Mouse (Mus musculus) cortical plate, adult 2 months (tissue): ENCODE data around the gene Sars. TPM values are rescaled to one million over a fixed set of nuclear protein-coding genes. Genes with fewer than 3 reads are reported as not detected.

Experiments used
- H3K27ac ChIP-seq: fragments of 200-500 bp; 2 replicates; pipeline ENCODE4 v1.5.1; 2012; ENCODE audit warnings: low read length, control low read depth, inconsistent platforms; ENCODE audit not compliant: insufficient read depth
- H3K4me1 ChIP-seq: fragments of 200-500 bp; 2 replicates; pipeline ENCODE4 v1.6.1; 2011; ENCODE audit warnings: low read length; ENCODE audit not compliant: control insufficient read depth, insufficient read depth
- H3K4me3 ChIP-seq: fragments of 200-500 bp; 2 replicates; pipeline ENCODE4 v1.5.1; 2011; ENCODE audit warnings: mild to moderate bottlenecking, low read length, control low read depth; ENCODE audit not compliant: insufficient read depth
- CTCF ChIP-seq: fragments of 200-500 bp; IDR thresholded peaks from 2 replicates; pipeline ENCODE4 v1.5.1; 2011; ENCODE audit warnings: mild to moderate bottlenecking, control low read depth, low read length; ENCODE audit not compliant: insufficient read depth; ENCODE audit errors: extremely low read depth
- POLR2A ChIP-seq: fragments of 200-500 bp; IDR thresholded peaks from 2 replicates; pipeline ENCODE4 v1.6.1; 2011; ENCODE audit warnings: mild to moderate bottlenecking, low read length, control low read depth; ENCODE audit not compliant: insufficient read depth; ENCODE audit errors: extremely low read depth
- polyA plus RNA-seq: library from polyadenylated mRNA; depleted of rRNA; stranded (reverse); fragments of >200 nt; gene quantifications from 2 replicates; pipeline ENCODE4 v1.2.3, GENCODE M21; 2012

Gene Sars
- polyA plus RNA-seq, 1 experiment, result 188 TPM

DNA sequence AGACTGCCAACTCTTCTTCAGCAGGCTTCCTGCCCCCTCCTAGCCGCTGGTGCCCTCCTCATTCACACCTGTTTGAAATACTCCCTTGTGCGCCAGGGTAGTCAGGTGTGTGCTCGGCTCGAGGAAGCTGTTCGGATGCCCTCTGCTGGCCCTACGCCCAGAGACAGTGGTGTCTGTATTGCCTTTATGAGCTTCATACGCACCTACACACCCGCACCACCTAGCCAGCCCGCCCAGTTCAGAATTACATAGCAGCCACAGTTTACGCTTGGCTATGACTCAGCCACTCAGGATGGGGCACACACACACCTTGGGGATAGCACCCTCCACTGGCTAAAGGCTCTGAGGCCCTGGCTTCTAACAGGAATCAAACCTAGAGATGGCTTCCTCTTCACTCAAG lies 13.9 kb upstream of the Sars start:
- TF ChIP-seq POLR2A (no peak), CTCF (no peak)
- no peaks in the 10 kb centered on the region for H3K4me1 ChIP-seq
- H3K4me3 ChIP-seq, result no peak overlapping the region
- H3K27ac ChIP-seq, result no peak overlapping the region

GRCm38 (mm10) chr3:108458380-108458779 lies 13.4 kb upstream of the Sars start:
- no peak overlapping the region for H3K4me3 ChIP-seq
- H3K4me1 ChIP-seq, result no peaks in the 10 kb centered on the region
- no peak for TF ChIP-seq CTCF
- no peak for TF ChIP-seq POLR2A
- no peak overlapping the region for H3K27ac ChIP-seq

- no peak for TF ChIP-seq CTCF
- no peak for TF ChIP-seq POLR2A
These were observed 9.2 kb upstream of the Sars start for GRCm38 (mm10) chr3:108454172-108454571.

GRCm38 (mm10) chr3:108451969-108452368 lies 7.0 kb upstream of the Sars start:
- no peaks in the 10 kb centered on the region for H3K4me1 ChIP-seq
- no peak overlapping the region for H3K4me3 ChIP-seq
- H3K27ac ChIP-seq, result no peak overlapping the region
- no peak for TF ChIP-seq POLR2A
- no peak for TF ChIP-seq CTCF

More at GRCm38 (mm10) chr3:108454172-108454571, 9.2 kb upstream of the Sars start:
- Histone ChIP-seq H3K27ac (no peak overlapping the region), H3K4me3 (no peak overlapping the region), H3K4me1 (no peaks in the 10 kb centered on the region)

DNA sequence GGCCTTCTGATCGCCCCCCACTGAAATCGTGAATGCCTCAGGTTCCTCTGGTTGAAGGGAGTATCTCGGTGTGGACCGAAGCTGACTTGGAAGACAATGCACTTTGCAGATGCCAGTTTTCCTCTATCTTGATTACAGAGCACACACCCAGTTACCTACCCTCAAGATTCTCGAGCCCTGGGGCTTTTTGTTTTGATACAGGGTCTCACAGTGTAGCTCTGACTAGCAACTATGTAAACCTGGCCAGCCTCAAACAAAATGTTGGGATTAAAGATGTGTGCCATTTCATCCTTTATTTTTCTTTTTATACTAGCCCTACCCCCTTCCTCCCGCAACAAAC lies 327 bp upstream of the Sars start:
- Histone ChIP-seq H3K4me3 (peak overlapping the region; percentile 69), H3K4me1 (peaks cover 4% of the 10 kb centered on the region), H3K27ac (no peak overlapping the region)
- no peak for TF ChIP-seq POLR2A
- no peak for TF ChIP-seq CTCF

DNA sequence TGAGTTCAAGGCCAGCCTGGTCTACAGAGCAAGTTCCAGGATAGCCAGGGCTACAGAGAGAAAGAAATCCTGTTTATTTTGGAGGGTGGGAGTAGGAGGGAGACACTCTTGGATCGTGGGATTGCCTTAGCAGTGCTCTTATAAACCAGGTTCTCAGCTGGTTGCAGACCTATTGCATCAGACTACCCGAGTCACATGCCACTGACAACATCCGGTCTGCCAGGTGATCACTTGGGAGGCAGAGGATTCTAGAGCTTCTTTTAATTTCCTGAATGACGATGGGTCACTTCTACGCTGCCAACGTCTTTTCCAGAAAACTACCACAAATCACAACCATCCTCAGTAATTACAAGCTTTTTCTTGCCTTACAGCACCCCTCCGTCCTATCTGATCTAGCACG lies 980 bp downstream of the Sars start:
- peak overlapping the region; percentile 69 for H3K4me3 ChIP-seq
- TF ChIP-seq POLR2A, result no peak
- no peak for TF ChIP-seq CTCF
- H3K27ac ChIP-seq, result peak overlapping the region; percentile 38
- H3K4me1 ChIP-seq, result peaks cover 5% of the 10 kb centered on the region

DNA sequence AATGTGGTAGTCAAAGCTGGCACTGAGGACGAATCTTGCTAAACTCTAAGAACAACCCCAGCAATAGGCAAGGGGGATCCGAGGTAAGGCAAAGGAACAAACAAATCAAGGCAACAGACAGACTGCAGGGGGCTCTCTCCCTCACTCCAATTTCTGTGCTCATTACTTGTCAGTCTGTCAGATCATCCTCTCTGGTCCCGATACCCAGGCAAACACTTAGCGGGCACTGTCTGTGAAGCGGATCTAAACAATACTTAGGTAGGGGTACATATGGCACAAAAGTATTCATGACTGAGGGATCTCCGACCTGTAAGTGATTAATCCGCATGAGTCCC lies 8.7 kb downstream of the Sars start:
- peaks cover 2% of the 10 kb centered on the region; the same call in 1 of the 2 replicates for H3K4me1 ChIP-seq
- H3K4me3 ChIP-seq, result no peak overlapping the region
- no peak for TF ChIP-seq POLR2A
- no peak for TF ChIP-seq CTCF
- no peak overlapping the region for H3K27ac ChIP-seq

GRCm38 (mm10) chr3:108435701-108436379 lies 9.2 kb downstream of the Sars start:
- Histone ChIP-seq H3K4me3 (no peak overlapping the region), H3K27ac (no peak overlapping the region), H3K4me1 (0 out of 2 replicates have a peak, but pooled peaks cover 2% of the 10 kb centered on the region)
- TF ChIP-seq POLR2A (no peak), CTCF (no peak)

GRCm38 (mm10) chr3:108433881-108434495 lies 11.0 kb downstream of the Sars start:
- Histone ChIP-seq H3K4me3 (no peak overlapping the region), H3K27ac (no peak overlapping the region), H3K4me1 (no peaks in the 10 kb centered on the region)
- no peak for TF ChIP-seq POLR2A
- TF ChIP-seq CTCF, result no peak

DNA sequence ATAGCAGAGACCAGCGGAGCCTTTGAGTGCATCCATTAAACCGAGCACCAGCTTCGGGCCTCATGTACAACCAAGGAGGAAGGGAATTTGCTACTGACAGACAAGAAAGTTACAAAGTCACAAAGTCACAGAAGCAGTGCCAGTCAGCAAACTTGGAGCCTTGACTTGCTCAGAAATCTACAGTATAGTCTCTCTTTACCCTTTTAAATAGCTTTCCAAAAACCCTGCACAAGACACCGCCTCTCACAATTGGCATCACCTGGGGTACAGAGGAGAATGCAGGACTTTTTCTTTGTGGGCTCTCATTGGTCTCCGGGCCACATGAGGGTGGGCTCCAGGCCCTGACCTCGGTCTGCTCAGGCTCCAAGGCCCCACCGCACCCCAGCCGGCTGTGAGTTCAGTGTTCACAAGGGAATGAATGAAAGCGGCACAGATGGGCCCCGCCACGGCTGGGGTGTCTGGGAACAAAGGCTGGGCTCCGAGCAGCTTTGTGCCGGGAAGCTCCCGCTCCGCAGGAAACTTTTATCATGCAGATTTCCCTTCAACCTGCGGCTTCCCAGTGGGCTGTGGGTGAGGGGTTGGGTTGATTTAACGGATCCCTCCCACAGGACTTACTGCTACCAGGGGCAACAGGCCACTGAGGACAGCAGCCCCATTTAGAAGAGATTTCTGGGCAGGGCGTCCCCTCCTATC lies 11.7 kb downstream of the Sars start:
- no peak overlapping the region for H3K4me3 ChIP-seq
- no peak overlapping the region for H3K27ac ChIP-seq
- H3K4me1 ChIP-seq, result no peaks in the 10 kb centered on the region
- no peak for TF ChIP-seq CTCF
- TF ChIP-seq POLR2A, result no peak
